Mouse (Mus musculus) limb, embryonic 15.5 days (tissue): Measurements from ENCODE around the gene Cd44. TPM values are rescaled to one million over a fixed set of nuclear protein-coding genes. Genes with fewer than 3 reads are reported as not detected.

ENCODE experiments used
- ATAC-seq: fragments of 200-750 bp; cut with Nextera tagmentation; 2 replicates; pipeline ENCODE4 v1.8.0; 2017; ENCODE audit warnings: low read depth, moderate TSS enrichment; ENCODE audit not compliant: insufficient number of reproducible peaks, low FRiP score, low TSS enrichment
- H3K27ac ChIP-seq: fragments of 300-500 bp; sonication (generic); 2 replicates; pipeline ENCODE4 v1.5.1; 2015; ENCODE audit warnings: moderate library complexity, mild to moderate bottlenecking, inconsistent platforms
- H3K27me3 ChIP-seq: fragments of 300-500 bp; sonication (generic); 2 replicates; pipeline ENCODE4 v1.6.1; 2015; ENCODE audit warnings: inconsistent platforms
- H3K36me3 ChIP-seq: fragments of 300-500 bp; sonication (generic); 2 replicates; pipeline ENCODE4 v1.6.1; 2015; ENCODE audit warnings: inconsistent platforms
- H3K4me1 ChIP-seq: fragments of 300-500 bp; sonication (generic); 2 replicates; pipeline ENCODE4 v1.6.1; 2015; ENCODE audit warnings: inconsistent platforms
- H3K4me2 ChIP-seq: fragments of 300-500 bp; sonication (generic); 2 replicates; pipeline ENCODE4 v1.6.1; 2015; ENCODE audit warnings: mild to moderate bottlenecking, inconsistent platforms
- H3K4me3 ChIP-seq: fragments of 300-500 bp; sonication (generic); 2 replicates; pipeline ENCODE4 v1.5.1; 2015; ENCODE audit warnings: mild to moderate bottlenecking, inconsistent platforms
- H3K9ac ChIP-seq: fragments of 300-500 bp; sonication (generic); 2 replicates; pipeline ENCODE4 v1.6.1; 2015; ENCODE audit warnings: inconsistent platforms
- H3K9me3 ChIP-seq: fragments of 300-500 bp; sonication (generic); 2 replicates; pipeline ENCODE4 v1.6.1; 2016; ENCODE audit warnings: inconsistent platforms
- WGBS: fragments of 180-500 bp; shearing (Covaris S2); methylation state at CpG from one replicate; pipeline ENCODE4 v1.1.7; 2015; 5-methylcytosine and 5-hydroxymethylcytosine counted together
- polyA plus RNA-seq: library from polyadenylated mRNA; unstranded; fragments of >200 nt; fragmentation: Nextera tagmentation; extraction: Ambion mirVana; gene quantifications from 2 replicates; pipeline ENCODE4 v1.2.1, GENCODE M21; 2015

The Cd44 gene
- polyA plus RNA-seq, 1 experiment from 2014 or later: 50.2 TPM

DNA sequence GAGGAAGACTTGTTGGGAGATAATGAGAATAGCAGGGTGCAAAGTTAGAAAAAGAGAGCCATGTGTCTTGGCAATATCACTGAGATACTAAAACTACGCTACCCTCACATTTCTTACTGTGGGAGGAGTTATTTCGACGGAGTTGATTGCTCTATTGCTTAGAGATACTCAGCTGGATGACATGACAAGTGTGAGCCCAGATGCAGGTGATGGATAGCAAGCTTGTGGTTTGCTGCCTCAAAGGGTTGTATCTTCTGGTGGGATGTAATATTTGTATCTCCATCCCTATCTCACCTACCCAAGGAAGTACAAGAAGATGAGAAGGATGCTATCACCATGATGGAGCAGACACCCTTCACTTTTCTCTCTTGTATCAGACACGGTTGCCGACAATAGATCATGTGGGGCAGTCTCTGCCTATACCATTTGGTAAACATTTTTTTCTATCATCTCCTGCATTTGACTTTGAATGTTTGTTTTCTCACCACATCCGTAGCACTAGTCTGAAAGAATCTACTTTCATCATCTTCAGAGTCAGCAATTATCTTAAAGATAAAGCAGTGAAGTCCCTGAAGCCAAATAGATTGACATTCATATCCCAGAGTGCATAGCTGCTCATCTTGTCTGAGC is 15.0 kb downstream of the Cd44 start:
- 87% methylated on average over 6 of the region's 6 CpGs for WGBS
- H3K4me1 ChIP-seq: peaks cover 25% of the 10 kb centered on the region

DNA sequence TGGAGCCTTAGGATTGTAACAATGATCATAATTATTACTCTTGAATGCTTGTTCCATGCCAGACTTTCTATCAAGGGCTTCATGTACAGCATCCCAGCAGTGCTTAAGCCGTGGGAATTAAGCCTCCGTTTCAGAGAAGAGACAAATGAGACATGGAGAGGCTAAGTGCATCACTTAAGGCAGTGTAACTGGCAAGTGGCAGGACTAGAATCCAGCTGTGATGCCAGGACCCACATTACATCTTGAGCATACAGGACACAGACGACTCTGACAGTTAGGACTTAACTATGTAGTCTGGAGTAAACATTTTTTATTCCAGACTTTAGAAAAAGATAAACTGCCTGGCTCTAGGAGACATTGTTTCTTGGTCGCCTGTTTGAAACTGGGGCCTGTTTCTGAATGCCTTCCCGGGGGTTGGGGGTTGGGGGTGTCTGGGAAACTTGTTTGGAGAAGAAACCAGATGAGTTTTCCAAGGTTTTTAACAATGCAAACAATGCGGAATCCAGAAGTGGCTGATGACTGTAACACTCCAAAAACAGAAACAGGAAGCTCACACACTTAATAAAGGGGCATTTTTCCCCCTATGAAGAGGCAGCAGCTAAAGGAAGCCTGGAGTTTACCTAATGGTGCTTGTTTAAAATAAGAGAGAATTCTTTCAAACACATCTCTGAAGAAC is 18.7 kb downstream of the Cd44 start:
- ATAC-seq: no peak
- no peaks in the 10 kb centered on the region for H3K9me3 ChIP-seq

More for the DNA sequence above, 15.0 kb downstream of the Cd44 start:
- Histone ChIP-seq H3K4me3 (no peak overlapping the region), H3K9ac (no peak overlapping the region), H3K9me3 (no peaks in the 10 kb centered on the region), H3K4me2 (no peak overlapping the region), H3K27ac (no peak overlapping the region), H3K36me3 (no peaks in the 10 kb centered on the region), H3K27me3 (no peaks in the 10 kb centered on the region)
- ATAC-seq: no peak

DNA sequence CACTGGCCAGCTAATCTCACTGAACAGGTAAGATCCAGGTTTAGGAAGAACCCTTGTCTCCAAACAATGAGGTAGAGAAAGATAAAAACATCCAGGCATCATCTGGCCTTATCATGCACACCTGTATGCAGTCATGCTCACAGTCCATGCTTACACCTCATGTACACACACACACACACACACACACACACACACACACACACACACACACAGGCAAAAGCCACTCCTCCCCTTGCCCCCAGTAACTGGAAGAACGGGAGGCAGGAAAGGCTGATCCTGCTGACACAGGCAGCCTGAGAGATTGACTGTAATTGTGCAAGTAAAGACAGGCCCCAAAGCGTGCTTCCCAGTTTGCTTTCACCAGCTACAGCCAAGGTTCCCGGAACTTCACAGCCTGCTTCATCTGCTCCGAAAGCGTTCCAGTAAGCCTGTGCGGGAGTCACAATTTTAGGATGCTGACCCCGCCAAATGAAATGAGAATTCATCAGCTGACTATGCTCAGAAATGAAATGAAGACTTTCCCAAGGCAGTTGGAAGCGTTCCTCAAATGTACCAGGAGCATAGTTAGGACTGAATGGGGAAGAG is 19.4 kb downstream of the Cd44 start:
- Histone ChIP-seq H3K27me3 (no peaks in the 10 kb centered on the region), H3K4me1 (peaks cover 22% of the 10 kb centered on the region), H3K36me3 (no peaks in the 10 kb centered on the region), H3K9me3 (no peaks in the 10 kb centered on the region), H3K4me3 (no peak overlapping the region), H3K27ac (peak overlapping the region; percentile 62), H3K4me2 (no peak overlapping the region), H3K9ac (no peak overlapping the region)
- ATAC-seq: 0 out of 2 replicates have a peak, but pooled peaks have one; percentile 52
- WGBS: 46% methylated on average over 8 of the region's 8 CpGs

More for the DNA sequence above, 18.7 kb downstream of the Cd44 start:
- H3K27ac ChIP-seq: peak overlapping the region; percentile 62
- WGBS: 29% methylated on average over 6 of the region's 6 CpGs
- H3K27me3 ChIP-seq: no peaks in the 10 kb centered on the region
- no peak overlapping the region for H3K4me2 ChIP-seq
- peaks cover 22% of the 10 kb centered on the region for H3K4me1 ChIP-seq
- no peak overlapping the region for H3K9ac ChIP-seq
- no peak overlapping the region for H3K4me3 ChIP-seq
- H3K36me3 ChIP-seq: no peaks in the 10 kb centered on the region

DNA sequence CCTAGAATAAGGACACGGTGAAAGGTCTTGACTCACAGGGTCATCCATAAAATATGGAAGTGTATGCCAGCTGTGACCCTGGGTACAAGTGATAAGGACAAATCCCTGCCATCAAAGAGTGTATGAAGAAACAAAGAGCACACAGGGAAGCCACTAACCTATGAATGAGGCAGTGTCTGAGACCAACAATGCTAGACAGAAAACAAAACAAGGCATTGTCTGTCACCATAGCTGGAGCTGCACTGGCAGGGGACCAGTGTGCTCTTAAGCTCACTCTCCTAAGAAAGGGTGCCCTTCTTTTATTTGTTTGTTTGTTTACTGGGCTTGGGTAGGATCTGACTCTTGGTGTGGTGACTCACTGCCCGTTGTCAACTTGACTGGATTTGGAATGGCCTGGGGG is 23.0 kb downstream of the Cd44 start:
- no peaks in the 10 kb centered on the region for H3K27me3 ChIP-seq
- no peak overlapping the region for H3K27ac ChIP-seq
- no peaks in the 10 kb centered on the region for H3K36me3 ChIP-seq
- H3K4me1 ChIP-seq: peaks cover 24% of the 10 kb centered on the region
- no peaks in the 10 kb centered on the region for H3K9me3 ChIP-seq
- 76% methylated on average over 2 of the region's 2 CpGs for WGBS
- no peak overlapping the region for H3K4me3 ChIP-seq
- no peak overlapping the region for H3K9ac ChIP-seq
- ATAC-seq: no peak
- no peak overlapping the region for H3K4me2 ChIP-seq

DNA sequence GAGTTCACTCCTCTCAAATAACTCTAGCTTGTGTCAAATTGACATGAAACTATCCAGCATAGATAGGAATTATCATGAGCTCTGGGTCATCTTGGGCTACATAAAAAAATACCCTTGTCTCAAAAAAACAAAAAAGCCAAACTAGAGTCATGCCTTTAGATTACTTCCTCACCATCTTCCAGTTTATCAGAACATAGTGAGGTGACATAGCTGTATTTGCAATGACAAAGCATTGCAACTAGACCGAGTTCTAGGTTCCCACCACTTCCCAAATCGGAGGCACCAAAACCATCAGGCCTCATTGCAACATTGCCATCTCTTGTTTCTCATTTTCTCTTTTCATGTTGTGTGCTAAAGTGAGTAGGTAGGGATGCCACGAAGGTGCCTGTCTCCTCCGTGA is 24.0 kb downstream of the Cd44 start:
- H3K9me3 ChIP-seq: no peaks in the 10 kb centered on the region
- no peak overlapping the region for H3K4me2 ChIP-seq
- no peaks in the 10 kb centered on the region for H3K36me3 ChIP-seq
- 91% methylated on average over 4 of the region's 4 CpGs for WGBS
- no peak overlapping the region for H3K4me3 ChIP-seq
- no peak overlapping the region for H3K27ac ChIP-seq
- H3K4me1 ChIP-seq: peaks cover 18% of the 10 kb centered on the region
- ATAC-seq: no peak
- no peaks in the 10 kb centered on the region for H3K27me3 ChIP-seq
- H3K9ac ChIP-seq: no peak overlapping the region

DNA sequence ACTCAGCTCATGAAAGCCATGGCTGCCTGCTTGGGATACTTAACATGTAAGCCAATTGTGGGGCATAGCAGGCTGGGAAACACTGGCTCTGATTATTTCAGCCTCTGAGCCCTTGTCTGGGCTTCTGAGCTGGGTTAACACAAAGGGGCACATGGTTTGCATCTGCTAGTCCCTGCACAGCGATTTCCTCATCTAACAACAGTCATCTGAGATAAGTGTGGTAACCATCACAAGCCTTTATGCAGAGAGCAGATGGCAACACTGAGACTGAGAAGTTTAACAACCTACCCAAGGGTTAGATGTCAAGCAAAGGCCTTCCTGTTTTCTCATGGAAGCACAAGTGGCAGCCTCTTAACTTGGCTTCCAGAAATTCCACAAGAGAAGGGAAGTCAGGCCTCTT is 25.3 kb downstream of the Cd44 start:
- 16% methylated on average over 1 of the region's 1 CpGs for WGBS
- Histone ChIP-seq H3K9ac (no peak overlapping the region), H3K36me3 (no peaks in the 10 kb centered on the region), H3K27ac (no peak overlapping the region), H3K9me3 (no peaks in the 10 kb centered on the region), H3K27me3 (no peaks in the 10 kb centered on the region), H3K4me2 (no peak overlapping the region), H3K4me1 (peaks cover 10% of the 10 kb centered on the region; the same call in 1 of the 2 replicates), H3K4me3 (no peak overlapping the region)
- no peak for ATAC-seq

DNA sequence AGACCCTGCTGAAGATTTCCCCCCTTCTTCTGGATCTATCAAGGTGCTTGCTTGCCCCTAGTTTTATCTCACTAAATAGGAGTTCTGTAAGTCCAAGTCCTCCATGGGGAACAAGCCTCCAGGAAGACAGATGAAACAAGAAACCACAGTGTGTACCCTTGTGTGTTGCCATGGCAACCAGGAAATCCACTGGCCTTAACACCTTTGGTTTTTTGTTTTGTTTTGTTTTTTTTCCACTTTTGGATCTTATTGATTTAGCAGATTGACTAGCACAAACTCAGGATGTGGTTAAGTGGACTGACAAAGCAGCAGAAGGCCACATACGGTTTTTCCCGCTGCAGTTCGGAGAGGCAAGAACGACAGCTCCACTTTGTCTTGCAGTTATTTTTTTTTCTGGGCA is 27.6 kb downstream of the Cd44 start:
- H3K27me3 ChIP-seq: no peaks in the 10 kb centered on the region
- 36% methylated on average over 4 of the region's 4 CpGs for WGBS
- 0 out of 2 replicates have a peak overlapping the region, but pooled peaks have one; percentile 43 for H3K27ac ChIP-seq
- no peak overlapping the region for H3K4me3 ChIP-seq
- no peak overlapping the region for H3K4me2 ChIP-seq
- H3K9me3 ChIP-seq: no peaks in the 10 kb centered on the region
- H3K9ac ChIP-seq: no peak overlapping the region
- no peak for ATAC-seq
- no peaks in the 10 kb centered on the region for H3K36me3 ChIP-seq
- H3K4me1 ChIP-seq: peaks cover 10% of the 10 kb centered on the region; the same call in 1 of the 2 replicates

DNA sequence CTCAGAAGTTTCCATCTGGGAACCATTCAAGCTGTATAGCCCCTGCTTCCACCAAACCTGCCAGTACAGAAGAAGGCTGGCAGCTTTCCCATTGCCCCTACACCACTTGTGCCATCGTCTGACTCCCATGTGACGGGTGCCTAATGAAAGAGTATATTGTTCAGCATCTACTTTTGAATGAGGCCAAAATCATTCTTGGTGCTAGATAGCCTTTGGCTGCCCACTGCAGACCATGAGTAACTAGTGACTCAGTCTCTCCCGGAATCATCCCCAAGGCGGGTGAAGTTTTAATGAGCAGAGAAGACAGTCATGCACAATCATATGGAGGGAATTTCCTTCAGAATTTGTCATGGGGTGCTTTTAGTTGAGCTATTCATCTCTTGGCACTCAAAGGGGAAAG is 28.3 kb downstream of the Cd44 start:
- no peak overlapping the region for H3K27ac ChIP-seq
- no peak for ATAC-seq
- H3K36me3 ChIP-seq: no peaks in the 10 kb centered on the region
- WGBS: 67% methylated on average over 4 of the region's 4 CpGs
- H3K9me3 ChIP-seq: no peaks in the 10 kb centered on the region
- no peak overlapping the region for H3K9ac ChIP-seq
- H3K4me2 ChIP-seq: no peak overlapping the region
- H3K27me3 ChIP-seq: no peaks in the 10 kb centered on the region
- no peak overlapping the region for H3K4me3 ChIP-seq
- H3K4me1 ChIP-seq: peaks cover 10% of the 10 kb centered on the region; the same call in 1 of the 2 replicates

DNA sequence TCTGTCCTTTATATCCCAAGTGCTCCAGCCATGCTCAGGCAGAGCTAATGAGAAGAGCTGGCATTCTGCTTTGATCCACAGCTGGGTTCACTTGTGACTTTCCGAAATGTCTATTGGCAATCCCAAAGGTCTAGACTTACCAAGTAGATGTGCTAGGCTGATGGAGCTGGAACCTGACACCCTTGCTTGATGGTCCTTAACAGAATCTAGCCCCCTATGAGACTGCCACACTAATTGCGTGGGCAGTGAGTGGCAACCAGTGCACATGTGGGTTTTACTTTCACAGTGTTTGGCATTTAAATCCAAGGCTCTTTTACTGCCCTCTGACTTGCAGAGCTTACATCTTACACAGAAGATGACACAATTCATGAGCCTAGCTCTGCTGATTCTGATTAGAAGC is 29.0 kb downstream of the Cd44 start:
- Histone ChIP-seq H3K4me1 (peaks cover 10% of the 10 kb centered on the region; the same call in 1 of the 2 replicates), H3K9ac (no peak overlapping the region), H3K4me3 (no peak overlapping the region), H3K4me2 (no peak overlapping the region), H3K27ac (no peak overlapping the region), H3K9me3 (no peaks in the 10 kb centered on the region), H3K27me3 (no peaks in the 10 kb centered on the region), H3K36me3 (no peaks in the 10 kb centered on the region)
- 58% methylated on average over 2 of the region's 2 CpGs for whole genome bisulfite sequencing
- no peak for ATAC-seq

DNA sequence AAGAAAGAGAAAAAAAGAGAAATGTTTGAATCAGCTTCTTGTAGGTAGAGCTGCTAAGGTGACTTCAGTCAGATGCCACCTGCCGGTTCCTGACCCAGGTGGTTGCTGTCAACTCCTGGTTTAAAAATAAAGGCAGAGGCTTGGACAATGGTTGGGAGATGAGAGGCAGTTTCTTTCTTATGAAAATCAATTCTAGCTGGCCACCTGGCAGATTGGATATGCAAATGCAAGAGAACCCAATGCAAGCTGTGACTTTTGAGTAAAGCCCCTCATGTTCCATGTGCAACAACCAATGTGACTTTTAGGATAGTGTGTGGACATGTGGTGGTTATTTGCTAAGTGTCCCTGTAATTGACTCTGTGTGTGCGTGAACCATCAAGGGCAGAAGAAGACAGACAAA is 33.0 kb downstream of the Cd44 start:
- 90% methylated on average over 2 of the region's 2 CpGs for WGBS
- Histone ChIP-seq H3K4me3 (no peak overlapping the region), H3K9me3 (no peaks in the 10 kb centered on the region), H3K4me1 (peaks cover 2% of the 10 kb centered on the region; the same call in 1 of the 2 replicates), H3K27me3 (no peaks in the 10 kb centered on the region), H3K36me3 (no peaks in the 10 kb centered on the region), H3K4me2 (no peak overlapping the region), H3K27ac (no peak overlapping the region), H3K9ac (no peak overlapping the region)
- ATAC-seq: no peak

DNA sequence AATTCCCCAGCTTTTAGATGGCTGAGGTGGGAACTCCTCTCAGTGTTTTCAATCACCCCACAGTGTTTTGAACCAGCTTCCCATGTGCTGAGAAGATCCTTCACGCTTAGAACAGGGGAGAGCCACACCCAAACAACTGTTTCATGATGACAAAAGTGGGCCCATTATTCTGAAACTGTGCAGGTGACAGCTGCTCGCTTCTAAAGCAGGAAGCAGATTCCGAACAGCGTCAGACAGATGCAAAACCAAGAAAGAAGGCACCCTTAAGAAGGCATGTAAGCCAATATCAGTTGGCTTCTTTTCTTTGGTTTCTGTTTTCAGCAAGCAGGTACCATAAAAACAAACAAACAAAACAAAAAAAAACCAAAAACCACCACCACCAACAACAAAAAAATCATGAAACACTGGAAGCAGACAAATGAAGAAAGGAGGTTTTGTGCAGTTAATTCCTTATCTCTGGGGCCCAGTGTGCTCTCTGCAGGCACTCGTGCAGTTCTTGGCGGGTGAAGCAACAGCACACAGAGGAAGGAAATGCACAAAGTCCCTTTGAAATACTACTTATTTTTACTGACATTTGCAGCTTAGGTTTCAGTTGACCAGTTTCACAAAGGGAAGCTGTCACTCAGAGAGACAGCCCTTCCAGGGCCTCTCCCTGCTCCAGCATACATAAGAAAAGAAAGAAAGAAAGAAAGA is 33.9 kb downstream of the Cd44 start:
- no peaks in the 10 kb centered on the region for H3K4me1 ChIP-seq
- no peaks in the 10 kb centered on the region for H3K36me3 ChIP-seq
- no peak overlapping the region for H3K4me3 ChIP-seq
- no peak for ATAC-seq
- H3K9me3 ChIP-seq: no peaks in the 10 kb centered on the region
- WGBS: 60% methylated on average over 6 of the region's 6 CpGs
- H3K9ac ChIP-seq: no peak overlapping the region
- H3K27ac ChIP-seq: no peak overlapping the region
- H3K4me2 ChIP-seq: no peak overlapping the region
- H3K27me3 ChIP-seq: no peaks in the 10 kb centered on the region

DNA sequence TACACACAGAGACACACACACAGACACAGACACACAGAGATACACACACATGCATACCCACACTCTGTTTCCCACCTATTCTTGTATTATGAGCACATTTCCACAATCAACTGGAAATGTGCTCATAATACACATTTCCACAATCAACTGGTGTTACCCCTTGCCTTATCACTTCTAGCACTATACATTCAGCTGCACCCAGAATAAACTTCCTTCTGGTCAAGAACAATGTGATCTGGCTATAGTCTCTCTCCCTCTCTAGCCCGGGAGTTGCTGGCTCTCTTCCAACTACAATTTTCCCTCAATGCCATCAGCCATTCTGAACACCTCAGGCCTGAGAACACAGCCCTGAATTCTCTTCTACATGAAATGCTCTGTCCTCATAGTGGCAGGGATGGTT is 34.9 kb downstream of the Cd44 start:
- no peaks in the 10 kb centered on the region for H3K27me3 ChIP-seq
- H3K9ac ChIP-seq: no peak overlapping the region
- no peak overlapping the region for H3K4me2 ChIP-seq
- no peak overlapping the region for H3K27ac ChIP-seq
- WGBS: 29% methylated on average over 1 of the region's 1 CpGs
- ATAC-seq: no peak
- H3K36me3 ChIP-seq: peaks cover under 1% of the 10 kb centered on the region; the same call in 1 of the 2 replicates
- H3K9me3 ChIP-seq: no peaks in the 10 kb centered on the region
- no peaks in the 10 kb centered on the region for H3K4me1 ChIP-seq
- H3K4me3 ChIP-seq: no peak overlapping the region
